Mouse (Mus musculus) fibroblast of lung, adult 2 months (primary cell): Measurements from ENCODE around the gene Lsamp.
A peak's percentile ranks its signal among the peaks of the same experiment; 100 is the strongest.

Experiments used
- DNase-seq: peaks from one replicate; pipeline ENCODE4 v3.0.0-alpha.2; 2011; ENCODE audit warnings: low read depth

Gene Lsamp

DNA sequence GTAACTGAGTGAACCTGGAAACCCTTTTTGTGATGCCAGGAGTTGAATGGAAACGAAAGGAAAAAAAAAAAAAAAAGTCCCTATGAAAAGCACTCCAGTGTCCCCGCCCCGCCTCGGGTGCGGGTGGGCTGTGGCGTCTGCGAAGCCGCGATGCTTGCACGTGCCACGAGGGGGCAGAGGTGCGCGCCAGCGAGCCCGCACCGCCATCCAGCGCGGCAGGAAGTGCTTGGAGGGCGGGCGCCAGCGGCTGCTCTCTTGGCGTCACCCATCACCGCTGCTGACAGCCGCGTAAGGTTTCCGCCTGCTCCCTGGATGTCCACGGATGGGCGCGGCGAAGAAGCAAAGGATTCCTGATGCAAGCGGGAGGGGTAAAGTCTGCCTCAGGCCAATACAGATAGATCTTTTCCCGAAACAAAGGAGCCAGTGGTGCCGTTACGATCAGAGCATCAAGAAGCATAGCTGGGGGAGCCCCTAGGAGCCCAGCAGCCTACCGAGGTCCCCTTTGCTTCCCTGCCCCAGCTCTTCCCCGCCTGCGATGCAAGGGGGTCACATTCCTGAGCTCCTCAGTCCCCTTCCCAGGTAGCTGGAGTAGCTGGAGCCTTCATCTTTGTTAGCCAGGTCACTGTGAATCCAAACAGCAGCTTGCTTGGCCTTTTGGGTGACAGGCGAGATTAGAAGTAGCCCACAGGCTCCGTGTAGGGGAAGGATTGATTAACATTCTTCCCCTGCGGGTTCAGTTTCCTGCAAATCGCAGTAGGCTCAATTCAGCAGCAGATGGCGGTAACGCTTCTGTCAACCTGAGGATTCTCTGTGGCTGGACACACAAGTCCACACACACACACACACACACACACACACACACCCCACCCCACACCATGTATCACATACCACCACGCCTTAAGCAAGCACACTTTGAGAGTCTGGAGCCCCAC, 2206.2 kb downstream of the Lsamp start:
- DNase-seq: peak; percentile 56
